Mouse (Mus musculus): ENCODE results near the gene Calr. TPM values are rescaled to one million over a fixed set of nuclear protein-coding genes. Genes with fewer than 3 reads are reported as not detected.
A peak's percentile ranks its signal among the peaks of the same experiment; 100 is the strongest.

Calr gene
- polyA plus RNA-seq, 1 experiment from 2014 or later, result 747 TPM

GRCm38 (mm10) chr8:84798446-84799135 lies 48.1 kb downstream of the Calr start:
- ATAC-seq (ENCODE audit: insufficient number of reproducible peaks, low FRiP score), result no peak
- no peaks in the 10 kb centered on the region for H3K9me3 ChIP-seq (replicated peaks)

GRCm38 (mm10) chr8:84797971-84798370 lies 48.8 kb downstream of the Calr start:
- no peaks in the 10 kb centered on the region for H3K9me3 ChIP-seq (replicated peaks)
- peaks cover 27% of the 10 kb centered on the region for H3K4me1 ChIP-seq (replicated peaks)
- no peak for ATAC-seq (ENCODE audit: insufficient number of reproducible peaks, low FRiP score)
- peak overlapping the region; percentile 37 for H3K9ac ChIP-seq
- H3K27ac ChIP-seq (ENCODE audit: poor library complexity, severe bottlenecking), result no peak overlapping the region
- H3K4me2 ChIP-seq, result peak overlapping the region; percentile 96
- H3K36me3 ChIP-seq, result peaks cover 4% of the 10 kb centered on the region; the same call in 1 of the 2 replicates
- peaks cover 87% of the 10 kb centered on the region for H3K27me3 ChIP-seq (replicated peaks)
- WGBS, result 72% methylated on average over 6 of the region's 6 CpGs
- H3K4me3 ChIP-seq, result peak overlapping the region; percentile 90; the same call in 1 of the 2 replicates

More at GRCm38 (mm10) chr8:84798446-84799135, 48.1 kb downstream of the Calr start:
- Histone ChIP-seq H3K27ac (ENCODE audit: poor library complexity, severe bottlenecking) (no peak overlapping the region), H3K27me3 (replicated peaks) (peaks cover 87% of the 10 kb centered on the region), H3K4me1 (replicated peaks) (peaks cover 26% of the 10 kb centered on the region), H3K9ac (peak overlapping the region; percentile 91), H3K4me2 (peak overlapping the region; percentile 96), H3K36me3 (peaks cover 4% of the 10 kb centered on the region; the same call in 1 of the 2 replicates), H3K4me3 (peak overlapping the region; percentile 90)
- 48% methylated on average over 10 of the region's 10 CpGs for WGBS

GRCm38 (mm10) chr8:84797256-84797797 lies 49.4 kb downstream of the Calr start:
- Histone ChIP-seq H3K27ac (ENCODE audit: poor library complexity, severe bottlenecking) (no peak overlapping the region), H3K4me2 (no peak overlapping the region), H3K27me3 (replicated peaks) (peaks cover 87% of the 10 kb centered on the region), H3K4me3 (no peak overlapping the region), H3K9ac (0 out of 2 replicates have a peak overlapping the region, but pooled peaks have one; percentile 37), H3K4me1 (replicated peaks) (peaks cover 27% of the 10 kb centered on the region), H3K36me3 (peaks cover 4% of the 10 kb centered on the region; the same call in 1 of the 2 replicates), H3K9me3 (replicated peaks) (no peaks in the 10 kb centered on the region)
- ATAC-seq (ENCODE audit: insufficient number of reproducible peaks, low FRiP score), result no peak
- 76% methylated on average over 15 of the region's 15 CpGs for WGBS

- Histone ChIP-seq H3K4me2 (no peak overlapping the region), H3K4me3 (no peak overlapping the region), H3K9ac (no peak overlapping the region)
Observed at GRCm38 (mm10) chr8:84794486-84794885, 52.2 kb downstream of the Calr start.

DNA sequence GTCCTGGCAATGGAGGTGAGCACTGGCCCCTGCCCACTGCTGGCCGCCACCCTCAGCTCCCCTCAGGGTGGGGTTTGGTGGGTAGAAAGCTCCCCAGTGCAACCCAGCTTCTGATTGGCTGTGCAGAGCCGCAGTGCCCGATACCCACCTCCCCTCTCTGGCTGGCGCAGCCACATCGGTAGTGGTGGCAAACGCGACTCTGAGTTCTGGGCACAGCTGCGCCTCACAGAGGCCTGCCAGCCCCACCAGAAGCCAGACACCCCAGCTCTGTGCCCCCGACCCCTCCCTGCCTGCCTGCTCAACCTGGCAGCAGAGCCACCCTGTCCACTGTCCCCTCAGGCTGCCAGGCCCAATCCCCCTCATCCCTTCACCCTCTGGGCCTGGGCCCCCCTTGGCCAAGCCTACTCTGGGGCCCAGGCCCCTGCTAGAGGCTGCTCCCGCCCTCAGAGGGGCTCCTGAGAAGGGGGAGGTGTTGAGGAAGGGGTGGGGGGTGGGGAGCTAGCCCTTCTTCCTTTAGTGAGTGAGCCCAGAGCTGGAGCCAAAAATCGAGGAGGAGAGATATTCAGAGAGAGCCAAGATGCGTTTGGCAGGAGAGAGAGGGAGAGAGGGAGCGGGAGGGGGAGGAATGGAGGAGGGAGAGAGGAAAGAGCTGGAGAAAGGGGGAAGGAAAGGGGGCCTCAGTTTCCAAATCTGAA lies 52.8 kb downstream of the Calr start:
- H3K4me1 ChIP-seq (replicated peaks), result peaks cover 39% of the 10 kb centered on the region

More at GRCm38 (mm10) chr8:84794486-84794885, 52.2 kb downstream of the Calr start:
- H3K9me3 ChIP-seq (replicated peaks), result no peaks in the 10 kb centered on the region
- H3K27me3 ChIP-seq (replicated peaks), result peaks cover 94% of the 10 kb centered on the region
- 56% methylated on average over 7 of the region's 7 CpGs for WGBS
- peaks cover 4% of the 10 kb centered on the region; the same call in 1 of the 2 replicates for H3K36me3 ChIP-seq
- peaks cover 39% of the 10 kb centered on the region for H3K4me1 ChIP-seq (replicated peaks)
- ATAC-seq (ENCODE audit: insufficient number of reproducible peaks, low FRiP score), result no peak
- 0 out of 2 replicates have a peak overlapping the region, but pooled peaks have one; percentile 15 for H3K27ac ChIP-seq (ENCODE audit: poor library complexity, severe bottlenecking)

GRCm38 (mm10) chr8:84793134-84793533 lies 53.6 kb downstream of the Calr start:
- H3K4me3 ChIP-seq, result no peak overlapping the region
- H3K4me2 ChIP-seq, result no peak overlapping the region
- H3K36me3 ChIP-seq, result peaks cover 4% of the 10 kb centered on the region; the same call in 1 of the 2 replicates
- H3K9me3 ChIP-seq (replicated peaks), result no peaks in the 10 kb centered on the region
- no peak overlapping the region for H3K9ac ChIP-seq
- peaks cover 96% of the 10 kb centered on the region for H3K27me3 ChIP-seq (replicated peaks)
- no peak overlapping the region for H3K27ac ChIP-seq (ENCODE audit: poor library complexity, severe bottlenecking)
- ATAC-seq (ENCODE audit: insufficient number of reproducible peaks, low FRiP score), result no peak
- peaks cover 34% of the 10 kb centered on the region for H3K4me1 ChIP-seq (replicated peaks)
- WGBS, result 76% methylated on average over 9 of the region's 9 CpGs

More for the DNA sequence above, 52.8 kb downstream of the Calr start:
- Histone ChIP-seq H3K9ac (no peak overlapping the region), H3K27ac (ENCODE audit: poor library complexity, severe bottlenecking) (0 out of 2 replicates have a peak overlapping the region, but pooled peaks have one; percentile 15), H3K27me3 (replicated peaks) (peaks cover 96% of the 10 kb centered on the region), H3K4me3 (no peak overlapping the region), H3K36me3 (peaks cover 4% of the 10 kb centered on the region; the same call in 1 of the 2 replicates), H3K4me2 (no peak overlapping the region), H3K9me3 (replicated peaks) (no peaks in the 10 kb centered on the region)
- WGBS, result 62% methylated on average over 13 of the region's 13 CpGs
- no peak for ATAC-seq (ENCODE audit: insufficient number of reproducible peaks, low FRiP score)

DNA sequence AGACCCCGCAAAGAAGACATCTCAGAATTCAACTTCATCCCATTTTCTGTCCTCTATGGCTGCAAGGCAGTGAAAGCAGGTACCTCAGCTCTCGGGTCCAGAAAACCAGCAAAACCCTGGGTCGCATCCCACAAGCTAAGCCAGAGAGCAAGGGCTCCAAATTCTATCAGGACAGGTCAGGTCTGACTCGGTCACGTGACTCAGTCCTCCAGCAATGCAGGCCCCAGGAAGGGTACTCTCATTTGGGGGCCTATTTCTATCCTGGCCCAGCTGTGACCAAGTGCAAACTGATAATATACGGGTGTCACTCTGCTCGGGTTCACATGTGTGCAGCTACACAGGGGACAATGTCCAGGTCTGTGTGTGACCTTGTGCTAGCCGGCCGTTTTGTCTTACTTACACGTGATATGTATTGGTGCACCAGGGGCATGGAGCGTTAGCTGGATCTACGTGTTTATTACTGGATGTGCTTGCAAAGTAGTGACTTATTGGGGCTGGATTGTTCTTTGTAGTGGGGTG lies 54.2 kb downstream of the Calr start:
- Histone ChIP-seq H3K4me2 (no peak overlapping the region), H3K36me3 (peaks cover 4% of the 10 kb centered on the region; the same call in 1 of the 2 replicates), H3K9ac (no peak overlapping the region), H3K27ac (ENCODE audit: poor library complexity, severe bottlenecking) (no peak overlapping the region), H3K4me1 (replicated peaks) (peaks cover 35% of the 10 kb centered on the region), H3K27me3 (replicated peaks) (peaks cover 96% of the 10 kb centered on the region), H3K9me3 (replicated peaks) (no peaks in the 10 kb centered on the region), H3K4me3 (no peak overlapping the region)
- WGBS, result 68% methylated on average over 12 of the region's 12 CpGs
- no peak for ATAC-seq (ENCODE audit: insufficient number of reproducible peaks, low FRiP score)

Small RNAs within 50 kb of the gene (microRNA-seq; reads per million reads assigned to microRNA genes)
- 1.4 reads per million for gene Mir7069

Other genes starting within 250 kb of the Calr start
- 63.4 and 68.1 TPM in 2 replicates for gene Ier2, start 184.1 kb downstream of the Calr start, polyA plus RNA-seq (2016; fragmentation: Nextera tagmentation; extraction: Ambion mirVana)
- 46.2 and 49.5 TPM in 2 replicates for gene Trmt1, start 160.6 kb downstream of the Calr start, polyA plus RNA-seq (2016; fragmentation: Nextera tagmentation; extraction: Ambion mirVana)
- 20.9 and 21.3 TPM in 2 replicates for gene Nacc1, start 159.1 kb downstream of the Calr start, polyA plus RNA-seq (2016; fragmentation: Nextera tagmentation; extraction: Ambion mirVana)
- 18.1 and 19.7 TPM in 2 replicates for gene Lyl1, start 145.5 kb downstream of the Calr start, polyA plus RNA-seq (2016; fragmentation: Nextera tagmentation; extraction: Ambion mirVana)
- 5.4 and 6.9 TPM in 2 replicates for gene G430095P16Rik, start 123.9 kb downstream of the Calr start, polyA plus RNA-seq (2016; fragmentation: Nextera tagmentation; extraction: Ambion mirVana)
- gene Nfix, start 46.6 kb downstream of the Calr start, polyA plus RNA-seq (2016; fragmentation: Nextera tagmentation; extraction: Ambion mirVana), result 9.2 and 10.9 TPM in 2 replicates
- gene Dand5, start 24.1 kb downstream of the Calr start, polyA plus RNA-seq (2016; fragmentation: Nextera tagmentation; extraction: Ambion mirVana), result 4.6 and 6.2 TPM in 2 replicates
- 50.9 and 52.1 TPM in 2 replicates for gene Gadd45gip1, start 15.4 kb downstream of the Calr start, polyA plus RNA-seq (2016; fragmentation: Nextera tagmentation; extraction: Ambion mirVana)
- gene Rad23a, start 6.3 kb downstream of the Calr start, polyA plus RNA-seq (2016; fragmentation: Nextera tagmentation; extraction: Ambion mirVana), result 129 and 131 TPM in 2 replicates
- 53.6 and 59.2 TPM in 2 replicates for gene Farsa, start 10.1 kb upstream of the Calr start, polyA plus RNA-seq (2016; fragmentation: Nextera tagmentation; extraction: Ambion mirVana)
- gene Syce2, start 25.2 kb upstream of the Calr start, polyA plus RNA-seq (2016; fragmentation: Nextera tagmentation; extraction: Ambion mirVana), result 36.5 and 36.9 TPM in 2 replicates
- gene Gcdh, start 47.0 kb upstream of the Calr start, polyA plus RNA-seq (2016; fragmentation: Nextera tagmentation; extraction: Ambion mirVana), result 35.5 and 36.2 TPM in 2 replicates
- 12.1 and 17.9 TPM in 2 replicates for gene Klf1, start 55.0 kb upstream of the Calr start, polyA plus RNA-seq (2016; fragmentation: Nextera tagmentation; extraction: Ambion mirVana)
- 4.2 and 4.3 TPM in 2 replicates for gene Dnase2a, start 61.6 kb upstream of the Calr start, polyA plus RNA-seq (2016; fragmentation: Nextera tagmentation; extraction: Ambion mirVana)
- gene Mast1, start 90.4 kb upstream of the Calr start, polyA plus RNA-seq (2016; fragmentation: Nextera tagmentation; extraction: Ambion mirVana), result 0.13 and 0.24 TPM in 2 replicates
- 0.20 and 0.31 TPM in 2 replicates for gene Rtbdn, start 100.1 kb upstream of the Calr start, polyA plus RNA-seq (2016; fragmentation: Nextera tagmentation; extraction: Ambion mirVana)
- not detected in 2 replicates for gene Gm49661, start 122.5 kb upstream of the Calr start, polyA plus RNA-seq (2016; fragmentation: Nextera tagmentation; extraction: Ambion mirVana)
- 638 and 672 TPM in 2 replicates for gene Prdx2, start 122.7 kb upstream of the Calr start, polyA plus RNA-seq (2016; fragmentation: Nextera tagmentation; extraction: Ambion mirVana)
- gene Rnaseh2a, start 122.8 kb upstream of the Calr start, polyA plus RNA-seq (2016; fragmentation: Nextera tagmentation; extraction: Ambion mirVana), result 77.1 and 79.0 TPM in 2 replicates
- gene Junb, start 131.8 kb upstream of the Calr start, polyA plus RNA-seq (2016; fragmentation: Nextera tagmentation; extraction: Ambion mirVana), result 11.9 and 13.2 TPM in 2 replicates
- gene Hook2, start 143.7 kb upstream of the Calr start, polyA plus RNA-seq (2016; fragmentation: Nextera tagmentation; extraction: Ambion mirVana), result 7.2 and 7.7 TPM in 2 replicates
- gene Best2, start 167.6 kb upstream of the Calr start, polyA plus RNA-seq (2016; fragmentation: Nextera tagmentation; extraction: Ambion mirVana), result not detected in 2 replicates
- gene Asna1, start 178.3 kb upstream of the Calr start, polyA plus RNA-seq (2016; fragmentation: Nextera tagmentation; extraction: Ambion mirVana), result 114 and 118 TPM in 2 replicates
- gene Trir, start 179.9 kb upstream of the Calr start, polyA plus RNA-seq (2016; fragmentation: Nextera tagmentation; extraction: Ambion mirVana), result 102 and 109 TPM in 2 replicates
- gene Tnpo2, start 190.0 kb upstream of the Calr start, polyA plus RNA-seq (2016; fragmentation: Nextera tagmentation; extraction: Ambion mirVana), result 28.8 and 34.4 TPM in 2 replicates
- gene Fbxw9, start 213.1 kb upstream of the Calr start, polyA plus RNA-seq (2016; fragmentation: Nextera tagmentation; extraction: Ambion mirVana), result 17.3 and 18.8 TPM in 2 replicates
- gene Gm5741, start 221.0 kb upstream of the Calr start, polyA plus RNA-seq (2016; fragmentation: Nextera tagmentation; extraction: Ambion mirVana), result not detected in 2 replicates
- 50.4 and 60.9 TPM in 2 replicates for gene Dhps, start 224.8 kb upstream of the Calr start, polyA plus RNA-seq (2016; fragmentation: Nextera tagmentation; extraction: Ambion mirVana)
- 107 and 109 TPM in 2 replicates for gene Wdr83os, start 233.8 kb upstream of the Calr start, polyA plus RNA-seq (2016; fragmentation: Nextera tagmentation; extraction: Ambion mirVana)
- 31.7 and 33.2 TPM in 2 replicates for gene Wdr83, start 234.4 kb upstream of the Calr start, polyA plus RNA-seq (2016; fragmentation: Nextera tagmentation; extraction: Ambion mirVana)
- 33.2 and 34.8 TPM in 2 replicates for gene Man2b1, start 236.3 kb upstream of the Calr start, polyA plus RNA-seq (2016; fragmentation: Nextera tagmentation; extraction: Ambion mirVana)